8 mouse cellular contexts compared by ENCODE assay signal in genomic region chr16:91463836-91464400, GRCm38 (mm10). TPM values are rescaled to one million over a fixed set of nuclear protein-coding genes. Genes with fewer than 3 reads are reported as not detected.
DNase-seq lines count a peak whose midpoint lies in the region; ATAC-seq lines count a peak whose summit lies in the region.

No protein-coding gene starts in this region.

- no peaks in the 10 kb centered on the region for H3K9me3 ChIP-seq in lung, embryonic 16.5 days (ENCODE audit: control insufficient read depth, low read length)
- H3K9me3 ChIP-seq in forebrain, embryonic 10.5 days: peaks cover 6% of the 10 kb centered on the region; the same call in 1 of the 2 replicates
- H3K9me3 ChIP-seq in limb, embryonic 10.5 days (replicated peaks): no peaks in the 10 kb centered on the region
- H3K9me3 ChIP-seq in neural tube, embryonic 14.5 days (ENCODE audit: control insufficient read depth, low read length): no peaks in the 10 kb centered on the region

- peak overlapping the region; percentile 89 for H3K27ac ChIP-seq in lung, embryonic 16.5 days (ENCODE audit: low read length)
- H3K27ac ChIP-seq in forebrain, embryonic 10.5 days: peak overlapping the region; percentile 83
- peak overlapping the region; percentile 85; the same call in 1 of the 2 replicates for H3K27ac ChIP-seq in limb, embryonic 10.5 days
- H3K27ac ChIP-seq in neural tube, embryonic 14.5 days (ENCODE audit: low read depth, low read length): no peak overlapping the region; the same call in 1 of the 2 replicates

- 81% methylated on average over 4 of the region's 4 CpGs for WGBS in lung, embryonic 16.5 days
- WGBS in forebrain, embryonic 10.5 days: 81% methylated on average over 4 of the region's 4 CpGs
- 82% methylated on average over 4 of the region's 4 CpGs for WGBS in limb, embryonic 10.5 days
- WGBS in neural tube, embryonic 14.5 days: 84% methylated on average over 4 of the region's 4 CpGs

- DNase-seq in lung, postnatal 25 days (ENCODE audit: low spot score): no peak
- no peak for DNase-seq in forebrain, embryonic 10.5 days (ENCODE audit: extremely low spot score, low spot score)
- no peak for DNase-seq in limb, embryonic 10.5 days (ENCODE audit: low spot score)
- no peak for DNase-seq in cerebellum, adult 8-10 months
- DNase-seq in frontal cortex, adult 2 months (ENCODE audit: extremely low spot score in 1 of 2, low spot score in 1 of 2): no peak

- H3K27me3 ChIP-seq in lung, embryonic 16.5 days (ENCODE audit: control insufficient read depth, insufficient read depth, low read depth, low read length): no peaks in the 10 kb centered on the region
- H3K27me3 ChIP-seq in forebrain, embryonic 10.5 days (ENCODE audit: poor library complexity, severe bottlenecking): no peaks in the 10 kb centered on the region
- no peaks in the 10 kb centered on the region for H3K27me3 ChIP-seq in limb, embryonic 10.5 days (ENCODE audit: low read depth, poor library complexity, severe bottlenecking)
- H3K27me3 ChIP-seq in neural tube, embryonic 14.5 days (ENCODE audit: control insufficient read depth, insufficient read depth, low read length): no peaks in the 10 kb centered on the region

- ATAC-seq in lung, embryonic 16.5 days (ENCODE audit: low read depth): no peak
- ATAC-seq in neural tube, embryonic 14.5 days (ENCODE audit: low read depth): no peak
- no peak for ATAC-seq in megakaryocyte progenitor cell, adult 5-6 weeks (replicated peaks; ENCODE audit: poor library complexity)

- peak overlapping the region; percentile 95 for H3K4me2 ChIP-seq in lung, embryonic 16.5 days (ENCODE audit: low read depth, low read length)
- peak overlapping the region; percentile 91 for H3K4me2 ChIP-seq in neural tube, embryonic 14.5 days (ENCODE audit: low read depth, low read length)

- no peaks in the 10 kb centered on the region for H3K36me3 ChIP-seq in lung, embryonic 16.5 days (ENCODE audit: control insufficient read depth, insufficient read depth, low read length)
- peaks cover 8% of the 10 kb centered on the region for H3K36me3 ChIP-seq in forebrain, embryonic 10.5 days (replicated peaks)
- H3K36me3 ChIP-seq in limb, embryonic 10.5 days: peaks cover 8% of the 10 kb centered on the region; the same call in 1 of the 2 replicates
- H3K36me3 ChIP-seq in neural tube, embryonic 14.5 days (ENCODE audit: control insufficient read depth, insufficient read depth, low read length): no peaks in the 10 kb centered on the region

- peak overlapping the region; percentile 72 for H3K4me3 ChIP-seq in lung, embryonic 16.5 days (ENCODE audit: low read length)
- H3K4me3 ChIP-seq in forebrain, embryonic 10.5 days: peak overlapping the region; percentile 75
- H3K4me3 ChIP-seq in limb, embryonic 10.5 days: peak overlapping the region; percentile 72
- peak overlapping the region; percentile 63 for H3K4me3 ChIP-seq in neural tube, embryonic 14.5 days (ENCODE audit: low read depth, low read length)

- H3K9ac ChIP-seq in lung, embryonic 16.5 days (ENCODE audit: low read length): peak overlapping the region; percentile 71
- peak overlapping the region; percentile 51; the same call in 1 of the 2 replicates for H3K9ac ChIP-seq in neural tube, embryonic 14.5 days (replicated peaks; ENCODE audit: low read depth, low read length)

- peaks cover 15% of the 10 kb centered on the region for H3K4me1 ChIP-seq in lung, embryonic 16.5 days (replicated peaks; ENCODE audit: control insufficient read depth, insufficient read depth, low read length)
- H3K4me1 ChIP-seq in forebrain, embryonic 10.5 days: peaks cover 40% of the 10 kb centered on the region
- H3K4me1 ChIP-seq in limb, embryonic 10.5 days: peaks cover 32% of the 10 kb centered on the region
- peaks cover 17% of the 10 kb centered on the region for H3K4me1 ChIP-seq in neural tube, embryonic 14.5 days (ENCODE audit: control insufficient read depth, insufficient read depth, low read length)

RNA-seq across cellular contexts. Expression of gene Ifnar1, which starts 21.1 kb away (rescaled TPM):
- polyA plus RNA-seq in lung, embryonic 16.5 days (2015; fragmentation: Nextera tagmentation; extraction: Ambion mirVana): 65.0 and 69.3 TPM in 2 replicates
- polyA plus RNA-seq in forebrain, embryonic 10.5 days (2016; fragmentation: Nextera tagmentation; extraction: Ambion mirVana): 48.3 and 52.7 TPM in 2 replicates
- polyA plus RNA-seq in limb, embryonic 10.5 days (2016; fragmentation: Nextera tagmentation; extraction: Ambion mirVana): 53.8 and 61.4 TPM in 2 replicates
- 48.3 and 52.6 TPM in 2 replicates for polyA plus RNA-seq in neural tube, embryonic 14.5 days (2014; fragmentation: Nextera tagmentation; extraction: Ambion mirVana)
- 32.2 and 33.3 TPM in 2 replicates for total RNA-seq in megakaryocyte progenitor cell, adult 5-6 weeks (2015)
- total RNA-seq in megakaryocyte progenitor cell, adult 5-6 weeks (2017): 34.7 and 36.3 TPM in 2 replicates
- polyA plus RNA-seq in frontal cortex, adult 2 months (2012; rRNA removed): 34.4 and 37.8 TPM in 2 replicates

RNA-seq across cellular contexts. Expression of gene Il10rb, which starts 58.0 kb away (rescaled TPM):
- polyA plus RNA-seq in lung, embryonic 16.5 days (2015; fragmentation: Nextera tagmentation; extraction: Ambion mirVana): 56.8 and 61.5 TPM in 2 replicates
- polyA plus RNA-seq in forebrain, embryonic 10.5 days (2016; fragmentation: Nextera tagmentation; extraction: Ambion mirVana): 4.7 and 5.8 TPM in 2 replicates
- 7.0 TPM in 2 replicates for polyA plus RNA-seq in limb, embryonic 10.5 days (2016; fragmentation: Nextera tagmentation; extraction: Ambion mirVana)
- polyA plus RNA-seq in neural tube, embryonic 14.5 days (2014; fragmentation: Nextera tagmentation; extraction: Ambion mirVana): 7.1 and 13.7 TPM in 2 replicates
- total RNA-seq in megakaryocyte progenitor cell, adult 5-6 weeks (2015): 42.7 and 46.2 TPM in 2 replicates
- total RNA-seq in megakaryocyte progenitor cell, adult 5-6 weeks (2017): 36.6 and 39.2 TPM in 2 replicates
- polyA plus RNA-seq in frontal cortex, adult 2 months (2012; rRNA removed): 11.1 and 14.8 TPM in 2 replicates
